Mouse (Mus musculus): ENCODE measurements around the gene Cpa4.

Gene Cpa4

DNA sequence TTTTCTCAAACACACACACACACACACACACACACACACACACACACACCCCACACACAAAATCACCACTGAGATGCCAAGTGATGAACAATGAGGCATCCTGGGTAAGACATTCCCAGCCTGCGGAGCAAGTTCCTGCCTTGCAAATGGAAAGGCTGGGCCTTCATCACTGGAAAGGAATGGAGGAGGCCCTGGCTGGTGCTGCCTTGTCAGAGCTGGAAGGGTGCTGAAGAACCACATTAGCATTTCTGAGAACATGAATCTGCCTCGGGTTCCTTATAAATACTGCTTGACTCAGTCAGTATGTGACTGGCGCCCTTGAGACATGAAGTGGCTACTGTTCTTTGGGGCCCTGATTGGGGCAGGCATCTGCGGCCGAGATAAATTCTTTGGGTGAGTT lies at the start of gene Cpa4:
TSS of gene Cpa4 (plus strand) at position 301 of the 400 bp plus-strand sequence.
- ATAC-seq (ENCODE audit: insufficient number of reproducible peaks, low FRiP score, low TSS enrichment), result no peak

DNA sequence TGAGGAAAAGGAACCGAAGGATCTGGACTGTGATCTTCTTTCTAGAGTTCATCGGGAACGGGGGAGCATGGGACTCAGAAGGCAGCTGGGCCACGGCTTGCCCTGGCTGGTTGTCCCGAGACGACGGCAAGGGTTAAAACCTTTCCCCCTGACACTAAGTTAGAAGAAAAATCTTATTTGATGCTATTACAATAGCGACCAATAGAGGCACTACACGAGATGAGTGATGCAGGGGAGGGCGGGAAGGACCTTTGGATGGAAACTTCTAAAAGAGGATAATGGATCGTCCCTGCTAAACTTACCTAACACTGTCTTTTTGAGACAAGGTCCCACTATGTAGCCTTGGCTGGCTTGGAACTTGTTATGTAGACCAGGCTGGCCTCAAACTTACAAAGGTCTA lies 47.8 kb upstream of the Cpa4 start:
- ATAC-seq (ENCODE audit: insufficient number of reproducible peaks, low FRiP score, low TSS enrichment), result no peak

DNA sequence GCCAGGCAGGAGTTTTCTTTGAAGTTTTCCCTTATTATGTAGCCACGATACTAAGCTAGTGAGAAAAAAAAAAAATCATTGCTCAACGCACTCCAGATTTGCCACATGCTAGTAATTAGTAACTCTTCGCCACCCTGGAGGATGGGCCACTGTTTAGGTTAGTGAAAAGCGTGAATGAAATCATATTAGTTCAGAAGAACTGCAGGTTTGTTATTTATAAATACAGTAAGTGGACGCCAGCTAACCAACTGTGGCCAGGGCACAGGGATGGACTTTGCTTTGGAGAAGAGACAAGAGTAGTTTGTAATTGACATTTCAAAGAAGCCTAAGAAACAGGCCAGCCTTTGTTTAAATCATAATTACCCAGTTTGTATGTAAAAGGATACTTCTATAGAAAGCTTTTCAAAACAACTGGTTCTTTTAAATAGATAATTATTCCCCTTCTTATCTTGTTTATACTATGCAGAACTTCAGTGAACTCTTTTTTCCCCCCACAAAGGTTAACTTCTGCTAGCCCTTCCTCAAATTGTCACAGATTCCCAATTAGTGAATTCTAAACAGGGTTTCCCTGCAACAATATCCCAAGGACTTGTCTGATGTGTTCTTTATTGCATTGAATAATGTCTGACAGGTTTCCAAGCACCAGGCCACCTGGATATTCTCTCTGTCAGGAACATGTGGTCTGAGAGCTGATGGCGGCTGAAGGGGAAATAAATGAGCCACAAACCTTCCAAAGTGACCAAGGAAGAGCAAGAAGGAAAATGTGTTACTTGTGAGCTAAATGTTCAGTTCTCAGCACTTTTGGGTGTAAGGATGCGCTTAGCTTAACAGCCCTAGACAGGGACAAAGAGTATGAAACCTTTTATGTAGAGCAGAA lies 42.5 kb upstream of the Cpa4 start:
- ATAC-seq (ENCODE audit: insufficient number of reproducible peaks, low FRiP score, low TSS enrichment), result no peak

DNA sequence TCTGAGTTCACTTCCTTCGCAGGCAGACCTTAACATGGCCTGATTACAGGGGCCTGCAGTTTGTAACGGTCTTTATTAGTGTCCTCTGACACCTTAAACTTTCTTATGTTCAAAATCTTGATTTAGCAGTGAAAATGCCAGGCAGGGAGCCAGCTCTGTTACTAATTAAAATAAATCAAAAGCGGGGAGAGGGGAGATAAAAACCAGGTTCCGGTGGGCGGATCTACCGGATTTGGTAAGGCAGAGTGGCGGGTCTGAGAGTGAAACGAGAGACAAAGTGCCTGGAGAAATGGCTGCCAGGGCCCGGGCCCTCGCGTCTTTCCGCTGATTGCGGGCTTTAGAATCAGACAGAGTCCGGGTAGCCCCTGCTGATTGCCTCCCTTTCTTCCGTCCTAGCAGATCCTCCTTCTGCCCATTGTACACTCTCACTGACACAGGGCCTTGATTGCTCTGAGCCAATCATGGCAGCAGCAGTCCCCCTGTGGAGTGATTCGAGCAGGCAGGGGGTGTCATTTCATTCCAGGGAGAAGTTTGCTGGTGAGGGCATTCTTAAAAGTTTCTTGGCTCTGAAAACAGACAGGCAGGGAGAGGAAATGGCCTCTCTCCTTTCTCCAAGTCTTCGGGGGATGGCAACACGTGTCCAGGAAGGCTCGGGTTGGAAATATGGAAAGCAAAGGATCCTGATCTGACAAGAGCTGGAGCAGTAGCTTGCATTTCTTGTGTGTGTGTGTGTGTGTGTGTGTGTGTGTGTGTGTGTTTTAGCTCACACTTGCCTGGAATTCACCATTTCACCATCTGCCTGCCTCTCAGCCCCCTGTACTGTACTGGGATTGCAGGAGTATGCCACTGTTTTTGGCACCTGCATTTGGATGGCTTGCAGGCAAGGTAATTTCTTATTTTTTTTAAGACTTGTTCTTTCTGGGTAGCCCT lies 41.3 kb upstream of the Cpa4 start:
- no peak for ATAC-seq (ENCODE audit: insufficient number of reproducible peaks, low FRiP score, low TSS enrichment)

DNA sequence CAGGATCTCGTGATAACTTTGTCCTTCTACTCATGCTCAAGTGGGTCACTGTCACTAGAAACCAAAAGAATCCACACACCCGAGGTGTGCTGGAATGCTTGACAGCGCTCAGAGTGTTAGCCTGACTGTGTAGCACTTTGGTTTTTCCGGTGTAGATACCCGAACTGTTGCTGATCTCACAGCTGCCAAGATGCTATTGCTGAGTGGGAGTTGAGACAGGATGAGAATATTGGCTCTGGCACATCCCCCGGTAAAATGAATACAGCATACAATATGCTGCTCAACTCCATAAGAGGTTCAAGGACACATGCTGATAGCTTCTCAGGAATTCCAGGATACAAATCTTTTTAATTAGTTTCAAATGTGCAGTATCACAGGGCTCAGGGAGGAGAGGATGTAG lies 39.4 kb upstream of the Cpa4 start:
- ATAC-seq (ENCODE audit: insufficient number of reproducible peaks, low FRiP score, low TSS enrichment), result no peak

DNA sequence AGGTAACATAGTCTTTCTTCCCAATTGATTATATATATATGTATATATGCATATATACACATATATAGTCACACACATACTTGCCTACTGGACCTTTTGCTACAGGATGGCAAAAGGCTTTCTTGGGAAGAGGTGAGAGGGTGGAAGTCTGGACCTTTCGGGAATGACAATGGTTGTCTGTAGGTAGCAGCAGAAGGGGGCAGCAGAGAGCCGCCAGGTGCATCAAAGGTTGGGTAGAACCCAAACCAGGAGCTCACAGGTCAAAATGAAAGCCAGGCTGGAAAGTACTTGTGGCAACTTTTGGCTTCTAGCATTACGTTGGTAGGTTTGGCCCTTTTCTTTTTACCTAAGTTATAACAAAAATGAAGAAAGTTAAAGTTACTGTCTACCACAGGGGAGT lies 32.8 kb upstream of the Cpa4 start:
- peak; percentile 61 for ATAC-seq (ENCODE audit: insufficient number of reproducible peaks, low FRiP score, low TSS enrichment)

DNA sequence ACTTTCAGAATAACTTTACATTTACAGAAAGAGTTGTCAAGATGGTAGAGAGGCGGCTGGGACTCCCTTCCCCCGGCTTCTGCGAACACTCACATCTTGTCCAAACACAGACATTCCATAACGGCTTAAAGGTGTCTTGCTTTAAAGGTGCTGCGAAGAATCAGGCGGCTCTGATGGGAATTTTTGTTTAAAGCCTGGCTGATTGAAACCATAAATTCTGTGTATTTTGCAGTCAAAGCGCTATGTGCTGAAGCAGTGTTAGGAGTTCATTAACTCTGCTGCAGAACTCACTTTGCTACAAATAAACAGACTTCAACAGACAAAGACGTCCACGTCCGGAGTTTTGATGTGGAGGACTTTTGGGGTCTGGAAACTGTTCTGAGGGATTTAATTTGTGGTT lies 29.9 kb upstream of the Cpa4 start:
- no peak for ATAC-seq (ENCODE audit: insufficient number of reproducible peaks, low FRiP score, low TSS enrichment)

DNA sequence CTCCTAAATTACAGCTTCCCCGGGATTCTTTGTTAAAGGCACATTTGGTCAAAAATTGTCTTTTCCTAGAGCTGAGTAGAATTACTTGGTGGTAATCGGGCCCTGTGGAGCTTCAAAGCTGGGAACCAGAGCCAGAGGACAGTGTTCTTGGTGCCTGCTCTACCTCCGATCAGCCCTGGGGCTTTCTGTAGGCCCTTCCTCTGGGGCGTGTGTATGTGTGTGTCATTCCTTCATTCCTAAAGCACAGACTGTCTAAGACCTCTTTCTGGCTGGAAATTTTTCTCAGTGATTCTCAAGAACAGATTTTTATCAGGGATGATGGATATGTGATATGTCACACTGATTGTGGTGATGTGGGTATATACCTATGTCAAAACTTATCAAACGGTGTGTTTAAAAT lies 29.4 kb upstream of the Cpa4 start:
- ATAC-seq (ENCODE audit: insufficient number of reproducible peaks, low FRiP score, low TSS enrichment), result no peak

DNA sequence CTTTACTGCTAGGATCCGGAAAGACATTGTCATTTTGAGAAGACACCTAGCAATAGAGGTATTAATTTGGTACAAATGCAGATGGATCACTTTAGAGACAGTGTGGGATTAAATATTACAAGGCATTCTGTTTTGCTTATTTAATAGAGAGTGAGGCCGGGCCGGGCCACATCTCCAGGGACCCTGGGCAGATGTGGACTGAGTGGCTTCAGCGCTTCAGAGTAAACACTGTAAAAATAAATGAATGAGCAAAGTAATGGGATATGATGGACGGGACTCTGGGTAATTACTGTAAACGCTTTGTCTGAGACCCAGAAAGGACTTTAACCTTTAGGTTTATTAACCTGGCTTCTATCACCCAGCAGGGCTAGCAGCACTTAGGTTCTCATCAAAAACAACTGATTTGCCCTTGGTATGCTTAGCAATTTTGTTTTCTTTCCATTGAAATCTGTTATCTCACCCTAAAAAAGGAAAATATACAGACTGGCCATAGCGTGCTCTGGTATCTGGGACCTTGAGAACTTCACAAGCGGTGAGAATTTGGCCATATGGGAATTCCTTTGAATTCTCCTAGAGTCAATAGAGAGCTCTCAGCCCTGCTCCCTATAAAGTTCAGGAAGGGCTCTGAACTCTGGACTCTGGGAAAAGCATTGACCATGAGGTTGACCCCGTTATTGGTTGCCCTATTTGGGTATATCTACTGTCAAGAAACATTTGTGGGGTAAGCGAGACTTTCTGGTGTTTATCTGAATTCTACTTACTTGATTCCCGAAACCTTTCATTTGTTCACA lies 27.0 kb upstream of the Cpa4 start, which contains the start of gene Cpa2:
TSS of gene Cpa2 (plus strand) at position 574 of the 791 bp plus-strand sequence.
- ATAC-seq (ENCODE audit: insufficient number of reproducible peaks, low FRiP score, low TSS enrichment), result no peak

DNA sequence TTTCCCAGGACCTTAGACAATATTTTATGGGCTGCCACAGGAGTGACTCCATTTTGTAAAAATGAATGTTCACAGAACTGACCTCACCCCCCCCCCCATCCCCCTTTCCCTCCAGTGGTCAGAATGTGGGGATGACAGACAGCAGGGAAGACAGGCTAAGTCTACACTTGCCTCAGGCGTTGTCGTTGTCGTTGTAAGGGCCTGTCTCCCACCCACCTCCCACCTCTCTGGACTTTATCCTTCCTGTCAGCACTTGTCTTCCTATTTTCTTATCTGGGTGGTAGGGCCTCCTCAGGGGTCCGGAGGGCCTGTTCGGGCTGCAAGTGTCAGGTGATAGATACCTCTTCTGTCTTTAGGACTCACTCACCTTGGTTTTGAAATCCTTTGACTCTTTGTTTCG lies 25.9 kb upstream of the Cpa4 start:
- no peak for ATAC-seq (ENCODE audit: insufficient number of reproducible peaks, low FRiP score, low TSS enrichment)

DNA sequence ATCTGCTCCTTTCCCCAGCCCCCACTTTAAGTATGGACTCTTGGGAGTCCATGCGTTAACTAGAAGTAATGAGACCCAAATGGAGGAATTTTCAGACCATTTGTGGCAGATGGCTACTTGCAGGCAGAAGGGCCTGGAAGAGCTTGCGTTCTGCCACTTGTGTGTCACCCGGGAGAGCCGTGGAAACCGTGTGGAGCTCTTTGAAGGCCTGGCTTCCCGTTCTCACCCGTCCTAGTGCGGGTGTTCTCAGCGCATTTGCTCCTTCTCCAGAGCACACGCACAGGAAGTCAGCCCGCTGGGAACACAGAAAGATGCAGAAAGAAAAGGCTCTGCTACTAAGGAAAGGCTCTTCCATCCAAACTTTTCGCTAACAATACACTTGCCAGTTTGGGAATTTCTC lies 25.1 kb upstream of the Cpa4 start:
- ATAC-seq (ENCODE audit: insufficient number of reproducible peaks, low FRiP score, low TSS enrichment), result no peak

DNA sequence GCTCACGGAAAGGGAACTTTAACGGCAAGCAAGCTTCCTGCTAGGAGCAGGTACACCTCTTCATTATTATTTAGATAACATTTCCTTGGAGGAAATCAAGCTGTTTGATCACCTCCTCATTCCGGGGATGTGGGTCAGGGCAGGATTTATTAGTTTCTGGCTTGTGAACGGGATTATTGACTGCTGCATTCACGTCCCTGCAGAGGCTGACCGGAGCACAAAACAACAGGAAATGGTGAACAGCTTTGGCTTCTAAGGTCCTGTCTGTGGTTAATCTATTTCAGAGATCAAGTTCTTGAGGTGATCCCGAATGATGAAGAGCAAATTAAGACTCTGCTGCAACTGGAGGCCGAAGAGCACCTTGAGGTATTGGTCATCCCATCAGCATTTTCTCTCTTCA lies 24.3 kb upstream of the Cpa4 start:
- no peak for ATAC-seq (ENCODE audit: insufficient number of reproducible peaks, low FRiP score, low TSS enrichment)

DNA sequence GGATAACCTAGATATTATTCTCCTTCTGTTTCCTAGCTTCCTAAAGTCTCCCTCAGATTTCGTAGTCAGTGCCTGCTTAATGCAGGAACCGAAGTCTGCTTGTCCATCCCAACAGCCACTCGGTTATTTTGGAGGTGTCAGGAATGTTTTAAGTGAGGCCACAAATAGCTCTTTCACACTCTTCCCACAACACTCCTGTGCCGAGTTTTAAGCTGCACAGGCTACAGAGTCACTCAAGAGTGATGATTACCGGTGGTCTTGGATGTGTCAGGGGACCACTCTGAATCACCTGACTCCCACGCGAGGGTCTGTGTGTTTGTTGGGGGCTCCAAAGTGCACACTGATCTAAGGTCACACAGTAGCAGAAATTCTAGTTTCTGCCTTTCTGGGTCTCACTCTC lies 22.5 kb upstream of the Cpa4 start:
- no peak for ATAC-seq (ENCODE audit: insufficient number of reproducible peaks, low FRiP score, low TSS enrichment)

DNA sequence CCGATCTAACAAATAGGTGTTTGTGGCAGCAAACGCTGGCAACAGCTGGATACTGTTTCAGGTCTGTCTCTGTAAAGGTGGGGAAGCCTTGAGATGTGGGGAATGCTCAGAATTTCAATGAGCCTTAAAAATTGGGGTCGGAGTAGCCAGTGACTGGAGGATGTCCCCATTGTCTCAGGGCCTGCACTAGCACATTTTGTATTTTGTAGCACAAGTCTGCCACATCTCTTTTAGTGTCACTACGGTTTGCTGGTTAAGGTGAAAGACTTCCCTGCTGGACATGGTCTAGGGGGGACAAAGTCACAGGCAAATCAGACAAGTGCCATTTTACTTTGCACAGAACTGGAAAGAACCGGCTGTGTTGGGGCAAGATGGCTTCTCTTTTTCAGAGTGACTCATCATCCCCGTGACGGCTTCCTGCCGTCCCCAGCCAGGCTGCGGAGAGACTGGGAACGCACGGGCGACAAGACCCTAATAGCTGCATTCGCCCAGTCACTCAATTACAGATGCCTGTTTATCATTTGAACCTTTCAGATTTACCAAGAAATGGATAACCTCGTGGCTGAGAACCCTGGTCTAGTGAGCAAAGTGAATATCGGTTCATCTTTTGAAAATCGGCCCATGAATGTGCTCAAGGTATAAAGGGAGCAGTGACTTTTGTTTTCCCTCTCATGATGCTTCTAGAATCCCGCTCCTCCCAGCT lies 21.4 kb upstream of the Cpa4 start:
- ATAC-seq (ENCODE audit: insufficient number of reproducible peaks, low FRiP score, low TSS enrichment), result peak; percentile 8; the same call in 1 of the 2 replicates

DNA sequence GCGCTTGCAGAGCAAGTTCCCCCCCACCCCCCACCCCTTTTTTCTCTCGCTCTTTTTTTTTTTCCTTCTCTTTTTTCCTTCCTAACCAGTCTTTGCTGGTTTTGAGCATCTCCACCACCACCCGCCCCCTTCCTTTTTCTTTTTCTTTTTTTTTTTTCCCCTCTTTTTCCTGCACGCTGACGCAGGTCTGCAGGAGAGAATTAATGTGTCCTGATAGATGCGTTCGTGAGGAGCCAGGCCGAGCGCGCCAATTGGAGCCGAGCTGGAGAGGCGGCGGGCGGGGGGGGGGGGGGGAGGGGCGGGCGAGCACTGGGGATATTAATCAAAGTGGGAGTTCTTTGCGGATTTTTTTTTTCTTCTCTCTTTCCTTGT lies 20.9 kb upstream of the Cpa4 start:
- 0 out of 2 replicates have a peak, but pooled peaks have one; percentile 58 for ATAC-seq (ENCODE audit: insufficient number of reproducible peaks, low FRiP score, low TSS enrichment)

DNA sequence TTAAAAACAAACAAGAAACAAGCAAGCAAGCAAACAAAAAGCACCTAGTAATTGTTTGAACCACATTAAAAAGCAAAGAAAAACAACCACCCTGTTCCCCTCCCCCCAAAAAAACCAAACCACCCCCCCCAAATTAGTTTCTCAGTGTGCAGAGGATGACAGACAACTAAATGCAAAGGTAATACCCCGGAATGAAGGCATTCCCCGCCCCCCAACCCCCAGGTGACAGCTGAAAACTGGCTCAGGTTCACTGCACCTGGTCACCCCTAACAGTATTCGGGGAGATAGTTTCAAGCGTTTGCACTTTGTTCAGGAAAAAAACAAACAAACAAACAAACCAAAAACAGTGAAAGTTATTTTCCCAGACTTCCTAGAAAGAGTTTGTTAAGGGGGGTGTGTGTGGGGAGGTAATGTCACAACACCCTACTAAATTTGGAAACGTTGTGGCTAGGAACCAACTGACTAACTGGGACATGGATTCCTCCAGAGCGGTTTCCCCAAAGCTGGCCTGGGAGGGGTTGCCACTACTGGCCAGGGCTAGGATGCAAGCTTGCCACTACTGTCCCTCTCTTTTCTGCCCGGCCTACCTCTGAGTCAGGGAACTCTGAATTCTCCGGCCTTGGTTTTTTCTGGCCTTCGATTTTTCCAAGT lies 20.4 kb upstream of the Cpa4 start:
- ATAC-seq (ENCODE audit: insufficient number of reproducible peaks, low FRiP score, low TSS enrichment), result no peak

DNA sequence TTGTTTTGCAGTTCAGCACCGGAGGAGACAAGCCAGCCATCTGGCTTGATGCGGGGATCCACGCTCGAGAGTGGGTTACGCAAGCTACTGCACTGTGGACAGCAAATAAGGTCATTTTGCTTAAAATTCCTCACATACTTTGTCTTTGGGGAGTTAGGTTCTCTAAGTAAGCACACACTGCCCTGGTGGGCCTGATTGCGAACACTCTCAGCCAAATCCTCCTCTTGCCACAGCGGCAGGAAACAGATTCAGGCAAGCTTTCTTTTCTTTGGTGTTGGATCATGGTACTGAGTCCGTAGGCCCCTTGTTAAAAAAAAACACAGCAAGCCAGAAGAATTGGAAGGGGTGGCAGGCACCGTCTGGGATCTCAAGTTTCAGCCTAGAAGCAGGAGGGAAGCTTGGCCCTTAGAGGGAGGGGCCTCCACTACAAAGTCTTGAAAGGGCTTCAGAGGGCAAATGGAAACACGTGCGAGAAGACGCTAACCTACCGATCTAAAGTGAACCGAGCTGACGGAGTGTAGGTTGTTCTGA lies 18.9 kb upstream of the Cpa4 start:
- ATAC-seq (ENCODE audit: insufficient number of reproducible peaks, low FRiP score, low TSS enrichment), result no peak

DNA sequence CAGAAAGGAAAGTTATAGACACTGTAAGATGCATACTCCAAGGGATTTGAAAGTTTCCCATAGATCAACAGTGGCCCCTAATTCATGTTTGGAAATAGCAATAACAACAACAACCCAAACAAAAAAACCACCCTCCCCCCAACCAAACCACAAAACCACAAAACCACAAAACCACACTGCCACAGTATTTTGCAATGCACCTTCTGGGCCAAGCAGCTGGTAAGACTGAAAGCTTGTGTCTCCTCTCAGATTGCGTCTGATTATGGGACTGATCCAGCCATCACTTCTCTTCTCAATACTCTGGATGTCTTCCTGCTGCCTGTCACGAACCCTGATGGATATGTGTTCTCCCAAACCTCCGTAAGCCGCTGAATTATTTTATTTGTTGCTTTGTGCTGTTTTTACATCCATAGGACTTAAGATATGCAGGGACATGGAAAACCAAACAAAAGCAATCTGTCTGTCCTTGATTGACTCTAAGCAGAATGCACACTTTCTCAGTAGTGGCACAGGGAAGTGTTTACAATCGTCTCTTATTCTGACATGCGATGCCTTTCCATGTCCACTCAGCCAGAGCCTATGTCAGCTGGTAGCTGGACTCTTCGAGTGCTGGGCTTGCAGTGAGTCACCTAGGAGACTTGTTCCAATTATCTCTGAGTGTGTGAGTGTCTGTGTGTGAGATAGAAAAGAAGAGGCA lies 17.5 kb upstream of the Cpa4 start:
- ATAC-seq (ENCODE audit: insufficient number of reproducible peaks, low FRiP score, low TSS enrichment), result no peak

DNA sequence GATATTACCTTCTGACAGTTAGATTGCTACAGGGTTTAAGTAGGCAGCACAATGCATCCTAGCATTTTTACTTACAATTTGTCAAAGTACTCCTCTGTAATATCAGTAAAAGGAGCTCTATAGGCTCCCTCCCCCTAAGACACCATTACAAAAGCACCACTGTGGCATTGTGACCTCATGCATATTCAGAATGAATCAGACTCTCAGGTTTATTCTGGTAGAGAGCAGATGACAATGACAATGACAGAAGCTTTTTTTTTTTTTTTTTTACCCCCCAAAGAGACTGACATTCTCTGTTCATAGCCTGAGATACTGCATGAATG lies 17.0 kb upstream of the Cpa4 start:
- no peak for ATAC-seq (ENCODE audit: insufficient number of reproducible peaks, low FRiP score, low TSS enrichment)

Data from cerebellum, adult (tissue).